Mouse (Mus musculus) gastrocnemius, postnatal 10 days (tissue): Measurements from ENCODE around the gene Casq2. TPM values are rescaled to one million over a fixed set of nuclear protein-coding genes. Genes with fewer than 3 reads are reported as not detected.

Experiments
- DNase-seq: peaks from one replicate; pipeline ENCODE4 v3.0.0; 2021; ENCODE audit warnings: mixed read lengths
- total RNA-seq, 2 experiments: library from RNA; stranded (reverse); gene quantifications; 2 replicates each; pipeline ENCODE4 v1.2.3; 2021

Gene Casq2
- total RNA-seq, 2 experiments from 2014 or later, result 270 to 288 TPM

GRCm38 (mm10) chr3:102081862-102082261, 4.4 kb upstream of the Casq2 start:
- peak; percentile 78 for DNase-seq

- no peak for DNase-seq
Measured at GRCm38 (mm10) chr3:102083589-102084230, 2.5 kb upstream of the Casq2 start.

DNA sequence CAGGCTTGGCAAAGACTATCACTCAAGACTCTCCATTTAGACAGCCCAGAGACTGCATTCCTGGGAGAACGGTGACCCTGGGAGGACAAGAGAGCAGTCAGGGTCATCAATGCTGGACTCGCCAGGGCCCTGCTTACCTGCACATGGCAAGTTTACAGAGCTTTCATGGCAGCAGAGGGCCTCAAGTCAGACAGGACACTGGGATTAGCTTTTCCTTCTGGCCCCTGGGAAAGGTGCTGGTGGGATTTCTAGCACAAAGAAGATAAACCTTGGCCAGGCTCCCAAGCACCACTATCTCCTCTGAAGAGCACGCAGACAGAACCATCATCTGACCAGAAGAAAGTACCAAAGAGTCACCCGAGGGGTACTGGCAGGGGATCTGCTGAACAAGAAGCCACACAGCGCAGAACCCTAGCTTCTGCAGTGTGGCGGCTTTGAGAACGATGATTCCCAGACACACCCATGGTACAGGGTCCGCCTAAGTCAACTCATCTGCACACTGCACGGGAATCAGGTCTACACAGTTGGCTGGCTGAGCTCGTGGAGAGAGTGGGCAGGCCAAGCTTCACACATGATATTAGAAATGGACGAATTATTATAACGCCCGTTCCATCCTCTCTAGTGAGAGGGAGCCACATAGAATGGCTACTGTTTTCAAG, 1.3 kb upstream of the Casq2 start:
- no peak for DNase-seq

DNA sequence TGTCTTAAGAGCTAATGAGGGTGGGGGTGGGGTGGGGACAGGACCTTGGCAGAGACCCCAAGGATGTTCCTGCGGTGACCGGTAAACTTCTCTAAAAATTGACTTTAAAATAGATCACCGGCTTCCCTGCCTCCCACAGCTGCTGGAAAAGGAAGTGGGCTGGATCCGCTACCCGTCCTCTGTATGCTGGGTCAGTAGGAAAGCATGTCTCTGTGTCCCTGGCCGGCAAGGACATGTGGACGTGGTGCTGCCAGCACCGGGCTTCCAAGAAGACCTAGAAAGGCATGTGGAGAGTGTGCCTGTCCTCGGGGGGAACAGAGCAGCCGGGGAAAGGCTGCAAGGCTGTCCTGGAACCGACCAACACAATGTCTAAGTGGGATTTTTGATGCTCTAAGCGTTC, 496 bp upstream of the Casq2 start:
- DNase-seq, result peak; percentile 33

- DNase-seq, result no peak
Measured at GRCm38 (mm10) chr3:102094841-102095240, 8.6 kb downstream of the Casq2 start.

- peak; percentile 33 for DNase-seq
Measured at GRCm38 (mm10) chr3:102095412-102095811, 9.2 kb downstream of the Casq2 start.

- no peak for DNase-seq
Measured at GRCm38 (mm10) chr3:102096366-102096765, 10.2 kb downstream of the Casq2 start.

DNA sequence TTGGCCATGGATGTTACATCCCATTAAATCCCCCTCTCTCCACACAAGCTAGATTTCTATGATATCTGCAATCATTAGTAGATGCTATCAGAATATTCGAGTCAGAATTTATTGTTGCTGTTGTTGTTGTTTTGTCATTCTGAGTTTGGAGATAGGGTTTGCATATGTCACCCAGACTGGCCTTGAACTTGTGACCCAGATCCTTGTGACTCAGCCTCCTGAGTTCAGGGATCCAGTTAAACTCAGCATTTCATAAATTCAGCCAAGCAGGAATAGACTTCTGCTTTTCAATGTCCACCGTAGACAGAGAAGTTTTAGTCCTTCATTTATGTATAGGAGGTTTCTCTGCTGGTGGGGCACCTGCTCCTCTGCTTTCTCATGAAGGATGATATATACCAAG, 10.8 kb downstream of the Casq2 start:
- no peak for DNase-seq

DNA sequence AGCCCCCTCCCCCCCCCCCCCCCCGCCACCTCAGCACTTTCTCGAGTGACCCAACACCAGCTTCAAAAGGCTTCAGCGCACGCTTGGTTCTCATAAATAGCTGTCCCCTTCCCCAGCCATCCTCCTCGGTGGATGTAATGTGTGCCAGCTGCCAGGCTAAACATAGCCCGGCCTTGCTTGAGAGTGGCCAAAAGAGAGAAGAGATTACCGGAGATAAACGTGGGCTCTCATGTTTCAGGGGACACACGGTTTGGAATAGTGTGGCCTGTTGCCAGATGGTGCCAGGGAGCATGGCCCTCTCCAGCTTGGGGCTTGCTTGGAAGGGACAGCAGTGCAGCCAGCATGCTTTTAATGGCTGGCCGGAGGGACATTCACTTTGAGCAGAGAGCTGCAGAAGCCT, 13.0 kb downstream of the Casq2 start:
- peak; percentile 48 for DNase-seq

DNA sequence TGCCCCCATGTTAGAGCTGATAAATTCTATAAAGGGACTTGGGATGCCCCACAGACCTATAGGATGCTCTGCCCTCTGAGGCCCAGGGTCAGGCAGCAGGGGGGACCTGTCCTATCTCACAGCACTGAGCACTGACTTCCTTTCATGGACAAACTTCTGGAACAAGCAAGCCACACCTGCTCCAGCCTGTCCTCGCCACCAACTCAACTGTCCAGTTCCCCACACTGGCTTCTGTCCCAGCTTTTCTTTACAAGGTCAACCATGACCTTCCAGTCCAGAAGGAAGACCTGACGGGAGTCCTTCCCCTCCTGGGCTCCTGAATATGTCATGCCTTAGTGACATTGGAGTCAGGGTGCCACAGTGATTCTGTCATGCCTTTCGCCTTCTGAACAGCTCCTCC, 13.6 kb downstream of the Casq2 start:
- no peak for DNase-seq

DNA sequence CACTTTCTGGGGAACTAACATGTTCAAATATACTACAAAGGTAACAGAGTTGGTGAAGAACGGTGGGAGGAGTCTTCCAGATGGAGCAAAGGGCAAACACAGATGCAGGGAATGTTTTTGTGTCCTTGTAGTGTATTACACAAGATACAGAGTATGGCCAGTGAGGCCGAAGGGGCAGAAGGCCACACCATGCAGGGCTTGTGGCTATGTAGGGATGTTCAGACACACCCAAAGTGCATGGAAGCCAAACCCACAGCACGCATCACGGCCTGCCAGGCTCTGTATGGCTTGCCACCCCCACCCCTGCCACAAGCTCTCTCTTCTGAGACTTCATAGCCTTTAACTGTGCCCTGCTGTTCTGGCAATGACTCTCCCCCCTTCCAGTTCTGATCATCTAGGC, 15.2 kb downstream of the Casq2 start:
- no peak for DNase-seq

DNA sequence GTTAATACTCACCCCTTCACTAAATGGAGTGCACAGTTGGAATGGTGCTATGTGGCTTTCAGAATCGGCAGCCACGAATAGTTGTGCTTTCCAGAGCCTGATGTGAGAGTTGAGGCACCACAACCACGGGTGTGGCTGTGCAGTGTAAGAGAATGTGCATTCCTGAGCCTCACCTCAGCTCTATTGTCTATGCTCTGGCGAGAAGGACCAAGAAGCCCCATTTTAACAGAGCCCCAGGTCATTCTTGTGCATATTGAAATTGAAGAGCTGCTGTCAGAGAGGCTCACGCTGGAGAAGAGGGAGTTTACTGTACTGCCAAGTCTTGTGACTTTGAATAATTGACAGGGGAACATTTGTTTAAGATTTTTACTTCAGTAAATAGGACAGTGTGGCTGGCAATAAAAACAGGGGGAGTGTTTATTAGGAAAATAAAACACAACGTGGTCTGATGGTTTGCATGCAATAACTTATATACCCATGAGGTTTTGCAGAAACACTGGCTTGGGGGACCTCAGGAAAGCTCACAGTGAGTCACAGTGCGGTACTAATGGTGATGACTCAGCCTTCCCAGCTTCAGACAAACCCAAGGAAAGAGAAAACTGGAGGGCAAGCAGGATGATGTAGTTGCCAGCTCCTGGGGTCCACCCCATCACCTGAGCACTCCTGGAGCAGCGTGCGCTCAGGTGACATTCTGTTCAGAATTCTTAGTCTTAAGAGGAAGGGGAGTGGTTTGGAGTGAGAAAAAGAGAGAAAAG, 17.8 kb downstream of the Casq2 start:
- no peak for DNase-seq

- DNase-seq, result no peak
Measured at GRCm38 (mm10) chr3:102108201-102108600, 22.0 kb downstream of the Casq2 start.

DNA sequence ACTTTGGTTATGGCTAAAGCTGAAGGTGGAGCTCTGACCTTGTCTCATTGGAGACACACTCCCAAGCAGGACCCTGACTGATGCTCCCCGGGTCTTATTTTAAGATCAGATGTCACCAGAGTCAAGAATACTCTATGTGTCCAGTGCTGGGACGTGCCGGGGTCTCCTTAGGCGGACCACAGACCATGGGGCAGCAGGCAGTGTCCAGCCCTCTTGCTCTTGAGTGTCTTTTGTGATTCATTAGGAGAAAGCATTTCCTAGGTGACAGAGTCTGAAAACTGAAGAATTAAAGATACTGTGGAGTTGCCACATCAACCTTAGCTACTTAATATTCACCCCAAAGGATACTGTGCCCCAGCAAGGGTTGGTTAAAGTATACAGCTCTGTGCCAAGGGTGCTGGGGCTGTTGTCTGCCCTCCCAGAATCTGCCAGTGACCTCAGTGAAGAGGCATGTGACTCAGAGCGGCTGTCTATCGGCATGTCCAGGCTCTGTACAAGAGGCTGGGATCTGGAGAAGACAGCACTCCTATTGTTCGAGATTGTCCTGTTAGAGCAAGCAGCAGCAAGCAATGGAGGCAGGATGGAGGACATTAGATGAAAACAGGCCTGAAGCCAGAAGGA, 25.9 kb downstream of the Casq2 start:
- no peak for DNase-seq

DNA sequence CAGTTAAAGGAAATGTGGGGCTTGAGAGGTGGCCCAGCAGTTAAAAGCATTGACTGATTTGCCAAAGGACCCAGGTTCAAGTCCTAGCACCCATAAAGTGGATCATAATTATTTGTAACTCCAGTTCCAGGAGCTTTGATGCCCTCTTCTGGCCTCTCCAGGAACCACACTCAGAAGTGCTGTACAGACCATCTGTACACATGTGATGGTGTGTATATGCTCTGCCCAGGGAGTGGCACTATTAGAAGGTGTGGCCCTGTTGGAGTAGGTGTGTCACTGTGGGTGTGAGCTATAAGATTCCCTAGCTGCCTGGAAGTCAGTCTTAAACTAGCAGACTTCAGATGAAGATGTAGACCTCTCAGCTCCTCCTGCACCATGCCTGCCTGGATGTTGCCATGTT, 34.7 kb downstream of the Casq2 start:
- DNase-seq, result no peak

DNA sequence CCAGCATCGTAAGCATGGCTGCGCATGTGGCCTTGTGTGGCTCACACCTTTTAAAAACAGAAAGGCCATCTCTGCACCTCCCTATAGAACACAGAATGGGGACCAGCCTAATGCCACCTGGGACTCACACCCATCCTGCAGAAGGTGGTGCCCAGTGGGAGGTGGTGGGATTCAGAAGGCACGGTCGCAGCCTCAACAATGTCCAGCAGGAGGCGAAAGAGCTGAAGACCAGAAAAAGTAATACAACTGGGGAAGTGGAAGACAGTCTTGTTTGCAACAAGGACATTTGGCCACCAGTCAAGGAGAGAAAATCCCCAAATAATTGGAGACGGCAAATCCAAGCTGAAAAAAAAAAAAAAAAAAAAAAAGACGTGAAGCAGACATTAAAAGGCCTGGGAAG, 35.8 kb downstream of the Casq2 start:
- peak; percentile 23 for DNase-seq

- DNase-seq, result no peak
Measured at GRCm38 (mm10) chr3:102123654-102124053, 37.4 kb downstream of the Casq2 start.

- DNase-seq, result no peak
Measured at GRCm38 (mm10) chr3:102125546-102125945, 39.3 kb downstream of the Casq2 start.

GRCm38 (mm10) chr3:102127114-102127513, 40.9 kb downstream of the Casq2 start:
- no peak for DNase-seq

GRCm38 (mm10) chr3:102128242-102128641, 42.0 kb downstream of the Casq2 start:
- no peak for DNase-seq

DNA sequence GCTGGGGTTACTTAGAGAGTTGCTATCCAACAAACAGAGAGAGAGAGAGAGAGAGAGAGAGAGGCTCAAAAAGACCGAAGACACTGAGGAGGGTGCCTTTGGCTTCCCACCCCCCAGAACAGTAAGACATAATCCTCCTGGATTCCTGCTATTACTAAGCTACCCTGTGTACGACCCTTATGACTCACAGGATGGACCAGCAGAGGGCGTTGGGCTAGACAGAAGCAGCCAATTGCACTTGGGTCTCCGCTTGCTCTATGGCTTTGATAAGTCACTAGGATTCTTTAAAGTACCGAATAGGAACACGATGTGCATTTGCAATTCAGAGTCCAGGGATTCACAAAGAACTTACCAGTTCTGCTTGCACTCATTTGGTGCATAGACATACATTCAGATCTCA, 44.3 kb downstream of the Casq2 start:
- no peak for DNase-seq

DNA sequence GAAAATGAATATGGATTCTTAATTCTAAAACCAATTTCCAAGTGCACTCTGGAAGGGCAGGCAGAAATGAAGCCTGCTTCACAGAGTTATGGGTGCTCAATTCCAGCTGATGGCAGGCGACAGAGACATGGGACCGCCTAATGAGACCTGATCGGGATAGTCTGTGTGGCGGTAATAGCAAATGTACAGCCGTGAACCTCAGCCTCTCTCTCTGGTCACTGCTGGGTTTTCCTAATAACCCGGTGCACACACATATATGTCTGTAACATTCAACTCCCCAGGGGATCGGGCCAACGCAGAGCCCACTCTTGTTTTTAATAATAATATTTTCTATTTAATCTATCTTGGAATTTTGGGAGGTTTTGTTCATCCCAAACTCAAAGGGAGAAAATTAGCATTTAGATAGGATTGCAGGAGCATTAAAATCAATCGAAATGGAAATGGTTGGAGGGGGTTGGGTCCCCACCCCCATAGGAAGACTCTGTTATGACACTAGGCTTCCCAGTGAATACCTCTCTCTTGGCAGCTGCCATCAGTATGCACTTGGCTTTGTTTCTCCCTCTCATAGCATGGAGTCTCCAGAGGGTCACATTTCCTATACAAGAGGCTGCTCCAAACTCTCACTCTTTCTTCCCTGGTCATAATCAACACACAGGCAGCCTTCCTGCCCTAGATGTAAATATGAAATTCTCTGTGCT, 45.6 kb downstream of the Casq2 start:
- no peak for DNase-seq
